Mouse (Mus musculus) intestine, embryonic 14.5 days (tissue): Measurements from ENCODE around the gene Elovl2. TPM values are rescaled to one million over a fixed set of nuclear protein-coding genes. Genes with fewer than 3 reads are reported as not detected.
A peak's percentile ranks its signal among the peaks of the same experiment; 100 is the strongest.

Source experiments
- ATAC-seq: fragments of 200-750 bp; cut with Nextera tagmentation; replicated peaks from 2 replicates; pipeline ENCODE4 v1.8.0; 2017; ENCODE audit warnings: low read depth, moderate number of reproducible peaks, moderate TSS enrichment, moderate library complexity; ENCODE audit not compliant: low FRiP score, low TSS enrichment
- DNase-seq: peaks from one replicate; pipeline ENCODE4 v3.0.0-alpha.2; 2018; ENCODE audit warnings: low spot score
- H3K27ac ChIP-seq: fragments of 300-500 bp; sonication (generic); 2 replicates; pipeline ENCODE4 v1.5.1; 2014; ENCODE audit warnings: low read depth, mild to moderate bottlenecking, control low read depth
- H3K27me3 ChIP-seq: fragments of 300-500 bp; sonication (generic); replicated peaks from 2 replicates; pipeline ENCODE4 v1.6.1; 2014; ENCODE audit warnings: low read length, control low read depth; ENCODE audit not compliant: control insufficient read depth, insufficient read depth
- H3K36me3 ChIP-seq: fragments of 300-500 bp; sonication (generic); 2 replicates; pipeline ENCODE4 v1.6.1; 2014; ENCODE audit warnings: low read length, control low read depth; ENCODE audit not compliant: control insufficient read depth, insufficient read depth
- H3K4me1 ChIP-seq: fragments of 300-500 bp; sonication (generic); replicated peaks from 2 replicates; pipeline ENCODE4 v1.6.1; 2014; ENCODE audit warnings: low read length, control low read depth, mixed read lengths; ENCODE audit not compliant: control insufficient read depth, insufficient read depth
- H3K4me2 ChIP-seq: fragments of 300-500 bp; sonication (generic); 2 replicates; pipeline ENCODE4 v1.6.1; 2014; ENCODE audit warnings: low read length
- H3K4me3 ChIP-seq: fragments of 300-500 bp; sonication (generic); 2 replicates; pipeline ENCODE4 v1.5.1; 2014; ENCODE audit warnings: low read depth, low read length, control low read depth, mixed read lengths
- H3K9ac ChIP-seq: fragments of 300-500 bp; sonication (generic); 2 replicates; pipeline ENCODE4 v1.6.1; 2014; ENCODE audit warnings: mild to moderate bottlenecking, low read length
- H3K9me3 ChIP-seq: fragments of 300-500 bp; sonication (generic); 2 replicates; pipeline ENCODE4 v1.6.1; 2016; ENCODE audit warnings: low read length, control low read depth; ENCODE audit not compliant: control insufficient read depth
- WGBS: fragments of 180-500 bp; shearing (Covaris S2); extraction: QIAGEN DNeasy Blood & Tissue Kit; methylation state at CpG from one replicate; pipeline ENCODE4 v1.1.7; 2014; 5-methylcytosine and 5-hydroxymethylcytosine counted together
- polyA plus RNA-seq: library from polyadenylated mRNA; unstranded; fragments of >200 nt; fragmentation: Nextera tagmentation; extraction: Ambion mirVana; gene quantifications from 2 replicates; pipeline ENCODE4 v1.2.1, GENCODE M21; 2014

The Elovl2 gene
- polyA plus RNA-seq, 1 experiment from 2014 or later: 9.3 TPM

DNA sequence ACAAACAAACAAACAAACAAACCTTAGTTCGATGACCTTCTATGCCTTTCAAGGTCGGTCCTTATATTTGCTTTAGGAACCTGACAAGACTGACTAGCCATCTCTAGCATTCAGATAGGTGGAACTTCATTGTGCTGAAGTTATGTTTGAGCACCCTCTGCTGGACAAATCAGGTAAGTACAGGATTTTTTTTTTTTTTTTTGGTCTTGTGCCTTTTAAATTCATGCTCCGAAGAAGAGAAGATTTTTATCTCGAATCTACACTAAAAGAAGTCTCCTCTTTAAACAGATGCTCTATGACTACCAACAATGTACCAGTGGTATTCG is 18.6 kb upstream of the Elovl2 start:
- H3K27me3 ChIP-seq: no peaks in the 10 kb centered on the region
- WGBS: 11% methylated on average over 5 of the region's 5 CpGs
- ATAC-seq: no peak

DNA sequence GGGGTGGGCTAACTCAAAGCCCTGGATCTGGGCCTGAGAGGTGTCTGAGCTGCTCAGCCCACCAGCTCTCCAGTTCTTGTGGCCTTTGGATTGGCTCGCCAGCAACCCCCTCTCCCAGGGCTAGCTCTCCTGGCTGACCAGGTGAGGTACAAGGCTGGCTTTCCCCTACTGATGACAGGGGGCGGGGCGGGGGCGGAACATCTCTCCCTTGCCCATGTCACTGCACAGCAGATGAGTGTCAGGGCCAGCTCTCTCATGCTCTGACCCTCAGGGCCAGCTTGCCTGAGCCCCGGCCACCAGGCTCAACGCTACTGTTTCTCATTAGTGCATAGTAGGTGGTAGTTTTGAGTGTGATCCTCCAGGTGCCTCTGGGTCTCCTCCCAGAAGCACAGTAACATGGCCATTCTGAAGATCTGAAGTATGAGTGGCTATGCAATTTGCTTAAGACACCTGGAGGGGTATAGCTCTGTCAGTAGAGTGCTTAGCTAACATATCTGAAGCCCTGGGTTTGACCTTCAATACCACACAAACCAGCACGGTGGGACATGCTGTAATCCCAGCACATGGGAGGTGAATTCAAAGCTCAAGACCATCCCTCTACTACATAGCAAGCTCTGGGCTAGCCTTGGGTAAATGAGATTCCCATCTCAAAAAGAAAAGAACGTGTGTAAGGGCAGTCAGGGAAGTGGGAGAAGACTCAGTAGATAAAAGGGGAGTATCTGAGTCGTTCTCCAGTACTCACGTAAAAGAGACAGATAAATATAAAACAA is 18.0 kb upstream of the Elovl2 start:
- Histone ChIP-seq H3K27ac (no peak overlapping the region), H3K36me3 (no peaks in the 10 kb centered on the region), H3K4me3 (no peak overlapping the region), H3K4me2 (no peak overlapping the region), H3K9me3 (no peaks in the 10 kb centered on the region), H3K4me1 (no peaks in the 10 kb centered on the region), H3K9ac (no peak overlapping the region), H3K27me3 (no peaks in the 10 kb centered on the region)
- no peak for DNase-seq
- 77% methylated on average over 10 of the region's 10 CpGs for WGBS
- ATAC-seq: no peak

More for the DNA sequence above, 18.6 kb upstream of the Elovl2 start:
- H3K9ac ChIP-seq: no peak overlapping the region
- no peak overlapping the region for H3K4me3 ChIP-seq
- H3K4me2 ChIP-seq: no peak overlapping the region
- no peaks in the 10 kb centered on the region for H3K36me3 ChIP-seq
- no peak for DNase-seq
- no peak overlapping the region for H3K27ac ChIP-seq
- no peaks in the 10 kb centered on the region for H3K9me3 ChIP-seq
- H3K4me1 ChIP-seq: no peaks in the 10 kb centered on the region

DNA sequence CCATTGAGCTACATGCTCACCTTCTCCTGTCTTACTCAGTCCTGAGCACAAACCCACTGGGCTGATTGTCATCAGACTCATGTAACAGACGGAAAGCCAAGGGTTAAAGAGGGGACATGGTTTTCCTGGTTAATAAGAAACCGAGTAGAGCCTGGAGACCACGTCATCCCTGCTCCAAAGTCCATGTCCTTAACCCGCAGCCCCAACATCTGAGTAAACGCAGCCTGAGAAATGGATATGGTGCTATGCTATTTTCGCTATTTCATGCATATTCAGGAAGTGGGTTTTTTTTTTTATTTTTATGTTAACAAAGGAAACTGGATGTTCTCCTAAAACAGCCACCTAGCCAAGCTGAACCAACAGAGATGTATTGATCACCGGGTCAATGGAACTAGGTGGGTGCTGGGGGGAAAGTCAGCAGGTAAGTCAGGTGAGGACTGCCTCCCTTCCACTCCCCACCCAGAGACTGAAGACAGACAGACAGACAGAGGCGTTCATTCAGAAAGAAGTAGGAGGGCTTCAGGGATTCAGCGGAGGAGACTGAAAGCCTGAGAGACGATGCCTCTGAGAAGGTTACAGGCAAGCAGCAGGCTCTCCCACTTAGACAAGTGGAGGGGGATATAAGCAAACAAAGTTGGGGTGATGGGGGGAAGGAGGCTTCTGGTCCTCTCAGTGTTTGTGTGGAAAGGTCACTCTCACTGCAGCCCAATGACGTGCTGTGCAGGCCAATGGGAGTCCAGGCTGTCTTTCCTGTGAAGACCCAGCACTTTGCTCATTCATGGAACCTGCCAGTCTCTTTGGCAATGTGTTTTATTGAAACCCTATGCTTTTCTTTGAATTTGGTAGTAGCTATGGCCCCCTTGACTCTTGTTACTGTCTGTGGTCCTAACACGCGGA is 15.9 kb upstream of the Elovl2 start:
- Histone ChIP-seq H3K9ac (no peak overlapping the region), H3K4me2 (peak overlapping the region; percentile 39), H3K4me3 (peak overlapping the region; percentile 30), H3K9me3 (no peaks in the 10 kb centered on the region), H3K36me3 (no peaks in the 10 kb centered on the region), H3K27ac (peak overlapping the region; percentile 62; the same call in 1 of the 2 replicates), H3K4me1 (no peaks in the 10 kb centered on the region), H3K27me3 (no peaks in the 10 kb centered on the region)
- 0 out of 2 replicates have a peak, but pooled peaks have one; percentile 48 for ATAC-seq
- WGBS: 58% methylated on average over 13 of the region's 13 CpGs
- no peak for DNase-seq

DNA sequence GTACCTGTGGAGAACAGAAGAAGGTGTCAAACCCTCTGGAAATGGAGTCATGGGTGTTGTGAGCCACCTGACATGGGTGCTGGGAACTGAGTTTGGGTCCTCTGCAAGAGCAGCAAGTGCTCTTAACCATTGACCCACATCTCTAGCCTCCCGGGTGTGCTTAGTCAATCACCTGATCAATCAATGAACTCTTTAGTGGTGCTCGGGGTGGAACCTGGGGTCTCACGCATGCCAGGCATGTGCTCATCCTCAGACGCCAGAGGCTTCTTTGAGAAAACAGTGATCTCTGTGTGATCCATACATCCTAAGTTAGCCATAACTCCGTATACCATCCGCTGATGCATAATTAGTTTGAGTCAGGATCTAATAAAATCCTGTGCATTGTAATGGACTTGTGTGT is 15.0 kb upstream of the Elovl2 start:
- no peaks in the 10 kb centered on the region for H3K4me1 ChIP-seq
- H3K9me3 ChIP-seq: no peaks in the 10 kb centered on the region
- no peak overlapping the region for H3K9ac ChIP-seq
- H3K4me3 ChIP-seq: no peak overlapping the region
- no peaks in the 10 kb centered on the region for H3K27me3 ChIP-seq
- ATAC-seq: no peak
- H3K36me3 ChIP-seq: no peaks in the 10 kb centered on the region
- no peak for DNase-seq
- no peak overlapping the region for H3K4me2 ChIP-seq
- 87% methylated on average over 6 of the region's 6 CpGs for WGBS
- H3K27ac ChIP-seq: no peak overlapping the region

DNA sequence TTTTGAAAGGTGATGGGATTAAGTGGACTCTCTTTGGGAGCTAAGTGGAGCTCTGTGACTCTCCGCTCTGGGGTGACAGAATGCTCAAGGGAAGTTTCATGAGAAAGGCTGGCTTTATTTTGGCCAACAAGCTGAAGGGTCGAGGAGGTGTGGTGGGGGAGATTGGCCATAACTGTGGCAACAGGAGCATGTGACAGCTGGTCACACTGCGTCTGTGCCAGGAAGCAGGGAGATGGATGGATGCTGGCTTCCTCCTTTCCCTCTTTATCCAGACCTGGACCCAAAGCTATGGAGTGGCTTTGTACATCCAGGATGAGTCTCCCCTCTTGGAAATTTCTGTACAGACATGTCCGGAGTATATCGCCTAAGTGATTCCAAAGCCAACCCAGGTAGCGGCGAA is 13.0 kb upstream of the Elovl2 start:
- no peak overlapping the region for H3K9ac ChIP-seq
- DNase-seq (no peak), ATAC-seq (no peak)
- no peaks in the 10 kb centered on the region for H3K36me3 ChIP-seq
- no peak overlapping the region for H3K27ac ChIP-seq
- no peaks in the 10 kb centered on the region for H3K9me3 ChIP-seq
- no peaks in the 10 kb centered on the region for H3K27me3 ChIP-seq
- 88% methylated on average over 7 of the region's 7 CpGs for WGBS
- no peaks in the 10 kb centered on the region for H3K4me1 ChIP-seq
- no peak overlapping the region for H3K4me3 ChIP-seq
- H3K4me2 ChIP-seq: no peak overlapping the region

DNA sequence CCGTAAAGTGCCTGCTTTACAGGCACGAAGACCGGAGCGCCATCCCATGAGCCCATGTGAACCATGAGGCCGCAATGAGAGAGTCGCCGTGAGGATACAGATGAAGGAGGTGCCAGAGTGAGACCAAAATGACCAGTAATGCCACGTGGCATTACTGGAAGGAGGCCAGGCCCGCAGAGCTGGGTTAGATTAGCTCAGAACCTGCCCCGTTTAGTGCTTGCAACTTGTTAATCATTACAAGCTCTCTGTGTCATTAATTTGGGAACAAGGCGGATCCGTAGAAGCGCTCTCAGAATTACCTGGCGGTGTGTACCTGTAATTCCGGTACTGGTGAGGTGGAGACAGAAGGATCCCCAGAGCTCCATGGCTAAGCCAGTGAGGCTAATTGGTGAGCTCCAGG is 12.0 kb upstream of the Elovl2 start:
- no peaks in the 10 kb centered on the region for H3K4me1 ChIP-seq
- no peaks in the 10 kb centered on the region for H3K36me3 ChIP-seq
- no peak overlapping the region for H3K9ac ChIP-seq
- H3K27me3 ChIP-seq: no peaks in the 10 kb centered on the region
- ATAC-seq (peak; percentile 54; the same call in 1 of the 2 replicates), DNase-seq (no peak)
- no peak overlapping the region for H3K27ac ChIP-seq
- H3K4me3 ChIP-seq: no peak overlapping the region
- H3K9me3 ChIP-seq: no peaks in the 10 kb centered on the region
- H3K4me2 ChIP-seq: no peak overlapping the region
- 80% methylated on average over 15 of the region's 15 CpGs for WGBS

DNA sequence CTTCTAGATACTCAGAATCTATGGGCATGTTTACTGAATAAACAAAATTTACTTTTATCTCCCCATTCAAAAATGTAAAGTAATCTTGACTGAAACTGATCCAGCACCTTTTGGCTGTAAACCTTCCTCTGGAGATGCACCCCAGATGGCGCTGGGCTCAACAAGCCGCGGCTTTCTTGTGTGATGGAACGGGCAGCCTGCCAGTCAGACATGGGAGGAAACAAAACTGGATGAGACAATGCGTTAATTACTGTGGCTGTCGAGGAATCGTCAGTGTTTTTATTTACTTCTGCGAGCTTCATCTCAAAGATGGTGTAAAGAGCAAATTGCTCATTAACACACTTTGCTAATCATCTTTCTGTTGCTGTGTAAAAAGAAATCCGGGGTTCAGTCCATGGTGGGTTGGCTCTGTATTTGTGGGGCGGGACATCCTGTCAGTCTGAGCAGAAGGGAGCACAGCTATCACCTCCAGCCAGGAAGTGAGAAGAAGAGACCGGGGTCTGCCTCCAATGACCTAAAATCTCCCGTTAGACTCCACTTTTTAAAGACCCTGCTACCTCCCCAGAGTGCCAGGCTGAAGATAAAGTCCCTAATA is 11.3 kb upstream of the Elovl2 start:
- Histone ChIP-seq H3K9ac (no peak overlapping the region), H3K36me3 (no peaks in the 10 kb centered on the region), H3K4me1 (no peaks in the 10 kb centered on the region), H3K4me2 (no peak overlapping the region), H3K9me3 (no peaks in the 10 kb centered on the region), H3K4me3 (no peak overlapping the region), H3K27me3 (no peaks in the 10 kb centered on the region), H3K27ac (no peak overlapping the region)
- DNase-seq: no peak
- no peak for ATAC-seq
- 88% methylated on average over 12 of the region's 12 CpGs for WGBS

DNA sequence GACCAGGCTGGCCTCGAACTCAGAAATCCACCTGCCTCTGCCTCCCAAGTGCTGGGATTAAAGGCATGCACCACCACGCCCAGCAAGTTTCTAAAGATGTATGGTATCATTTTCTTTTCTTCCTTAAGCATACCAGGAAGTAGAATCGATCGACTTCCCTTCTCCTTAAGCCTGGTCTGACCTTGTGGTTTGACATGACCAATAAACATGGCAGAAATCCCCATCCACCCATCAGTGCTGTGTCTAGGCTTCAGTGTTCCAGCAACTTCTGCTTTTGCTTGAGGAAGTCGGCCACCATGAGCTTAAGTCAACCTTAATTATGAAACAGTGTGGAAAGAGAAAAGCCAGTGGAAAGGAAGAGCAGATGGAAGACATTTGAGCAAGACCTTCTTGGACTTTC is 10.1 kb upstream of the Elovl2 start:
- Histone ChIP-seq H3K4me1 (no peaks in the 10 kb centered on the region), H3K27ac (no peak overlapping the region), H3K4me2 (no peak overlapping the region), H3K4me3 (no peak overlapping the region), H3K9ac (no peak overlapping the region), H3K27me3 (no peaks in the 10 kb centered on the region), H3K36me3 (no peaks in the 10 kb centered on the region), H3K9me3 (no peaks in the 10 kb centered on the region)
- ATAC-seq: no peak
- no peak for DNase-seq
- 82% methylated on average over 5 of the region's 5 CpGs for WGBS
